Mouse (Mus musculus): ENCODE measurements at regions not wholly inside any gene's neighbourhood (a gene's known extent, or its start where the extent isn't known, plus 50 kb on each side); places are given as distances from the start of the nearest gene placed in this dataset.
A peak's percentile ranks its signal among the peaks of the same experiment; 100 is the strongest.

- no peak overlapping the region for H3K27ac ChIP-seq (ENCODE audit: poor library complexity, severe bottlenecking)
- WGBS, result 89% methylated on average over 6 of the region's 6 CpGs
- no peak for ATAC-seq (ENCODE audit: insufficient number of reproducible peaks, low FRiP score)
Observed at GRCm38 (mm10) chr15:59809361-59809760, 207.1 kb downstream of the 4933412E24Rik start.

GRCm38 (mm10) chr15:59807723-59808122, 208.7 kb downstream of the 4933412E24Rik start:
- no peak overlapping the region for H3K9ac ChIP-seq

More at GRCm38 (mm10) chr15:59809361-59809760, 207.1 kb downstream of the 4933412E24Rik start:
- H3K9ac ChIP-seq, result no peak overlapping the region
- H3K4me2 ChIP-seq, result no peak overlapping the region
- no peak overlapping the region for H3K4me3 ChIP-seq
- H3K4me1 ChIP-seq (replicated peaks), result peaks cover 6% of the 10 kb centered on the region
- peaks cover 6% of the 10 kb centered on the region for H3K9me3 ChIP-seq (replicated peaks)
- no peaks in the 10 kb centered on the region for H3K36me3 ChIP-seq
- H3K27me3 ChIP-seq (replicated peaks), result no peaks in the 10 kb centered on the region

GRCm38 (mm10) chr15:59805771-59806170, 210.6 kb downstream of the 4933412E24Rik start:
- no peak for ATAC-seq (ENCODE audit: insufficient number of reproducible peaks, low FRiP score)
- no peak overlapping the region for H3K4me3 ChIP-seq
- no peak overlapping the region for H3K9ac ChIP-seq
- H3K27me3 ChIP-seq (replicated peaks), result no peaks in the 10 kb centered on the region
- 85% methylated on average over 2 of the region's 2 CpGs for WGBS
- H3K36me3 ChIP-seq, result no peaks in the 10 kb centered on the region
- no peak overlapping the region for H3K4me2 ChIP-seq
- no peaks in the 10 kb centered on the region for H3K4me1 ChIP-seq (replicated peaks)
- peaks cover 6% of the 10 kb centered on the region for H3K9me3 ChIP-seq (replicated peaks)
- H3K27ac ChIP-seq (ENCODE audit: poor library complexity, severe bottlenecking), result no peak overlapping the region

More at GRCm38 (mm10) chr15:59807723-59808122, 208.7 kb downstream of the 4933412E24Rik start:
- no peak for ATAC-seq (ENCODE audit: insufficient number of reproducible peaks, low FRiP score)
- peaks cover 6% of the 10 kb centered on the region for H3K4me1 ChIP-seq (replicated peaks)
- no peaks in the 10 kb centered on the region for H3K36me3 ChIP-seq
- H3K27ac ChIP-seq (ENCODE audit: poor library complexity, severe bottlenecking), result no peak overlapping the region
- H3K9me3 ChIP-seq (replicated peaks), result peaks cover 6% of the 10 kb centered on the region
- H3K4me3 ChIP-seq, result no peak overlapping the region
- 83% methylated on average over 6 of the region's 6 CpGs for WGBS
- H3K27me3 ChIP-seq (replicated peaks), result no peaks in the 10 kb centered on the region
- no peak overlapping the region for H3K4me2 ChIP-seq

- WGBS, result 82% methylated on average over 2 of the region's 2 CpGs
- H3K4me3 ChIP-seq, result no peak overlapping the region
- H3K27me3 ChIP-seq (replicated peaks), result no peaks in the 10 kb centered on the region
- no peak for ATAC-seq (ENCODE audit: insufficient number of reproducible peaks, low FRiP score)
- no peaks in the 10 kb centered on the region for H3K36me3 ChIP-seq
- peaks cover 5% of the 10 kb centered on the region for H3K9me3 ChIP-seq (replicated peaks)
- H3K9ac ChIP-seq, result no peak overlapping the region
- H3K4me1 ChIP-seq (replicated peaks), result no peaks in the 10 kb centered on the region
- H3K4me2 ChIP-seq, result no peak overlapping the region
- no peak overlapping the region for H3K27ac ChIP-seq (ENCODE audit: poor library complexity, severe bottlenecking)
Observed at GRCm38 (mm10) chr15:59804821-59805220, 211.6 kb downstream of the 4933412E24Rik start.

GRCm38 (mm10) chr15:59804394-59804793, 212.0 kb downstream of the 4933412E24Rik start:
- H3K27ac ChIP-seq (ENCODE audit: poor library complexity, severe bottlenecking), result no peak overlapping the region
- H3K9me3 ChIP-seq (replicated peaks), result peaks cover under 1% of the 10 kb centered on the region
- H3K4me1 ChIP-seq (replicated peaks), result no peaks in the 10 kb centered on the region
- H3K9ac ChIP-seq, result no peak overlapping the region
- H3K36me3 ChIP-seq, result no peaks in the 10 kb centered on the region
- WGBS, result 76% methylated on average over 7 of the region's 7 CpGs
- no peak overlapping the region for H3K4me3 ChIP-seq
- ATAC-seq (ENCODE audit: insufficient number of reproducible peaks, low FRiP score), result no peak
- H3K27me3 ChIP-seq (replicated peaks), result no peaks in the 10 kb centered on the region
- H3K4me2 ChIP-seq, result no peak overlapping the region

GRCm38 (mm10) chr15:59802276-59802675, 214.1 kb downstream of the 4933412E24Rik start:
- Histone ChIP-seq H3K27me3 (replicated peaks) (no peaks in the 10 kb centered on the region), H3K9ac (no peak overlapping the region), H3K4me3 (no peak overlapping the region), H3K4me1 (replicated peaks) (peaks cover 3% of the 10 kb centered on the region), H3K4me2 (no peak overlapping the region), H3K9me3 (replicated peaks) (no peaks in the 10 kb centered on the region), H3K27ac (ENCODE audit: poor library complexity, severe bottlenecking) (no peak overlapping the region), H3K36me3 (no peaks in the 10 kb centered on the region)
- ATAC-seq (ENCODE audit: insufficient number of reproducible peaks, low FRiP score), result no peak
- WGBS, result 78% methylated on average over 7 of the region's 7 CpGs

- WGBS, result 79% methylated on average over 3 of the region's 3 CpGs
- H3K4me1 ChIP-seq (replicated peaks), result peaks cover 26% of the 10 kb centered on the region
- ATAC-seq (ENCODE audit: insufficient number of reproducible peaks, low FRiP score), result no peak
- no peak overlapping the region for H3K4me2 ChIP-seq
- H3K36me3 ChIP-seq, result no peaks in the 10 kb centered on the region
- H3K27ac ChIP-seq (ENCODE audit: poor library complexity, severe bottlenecking), result no peak overlapping the region
- H3K9ac ChIP-seq, result no peak overlapping the region
- no peaks in the 10 kb centered on the region for H3K9me3 ChIP-seq (replicated peaks)
- H3K4me3 ChIP-seq, result no peak overlapping the region
- no peaks in the 10 kb centered on the region for H3K27me3 ChIP-seq (replicated peaks)
Observed at GRCm38 (mm10) chr15:59799124-59799815, 217.1 kb downstream of the 4933412E24Rik start.

- Histone ChIP-seq H3K4me1 (replicated peaks) (peaks cover 26% of the 10 kb centered on the region), H3K36me3 (no peaks in the 10 kb centered on the region), H3K4me2 (no peak overlapping the region), H3K9ac (no peak overlapping the region), H3K27me3 (replicated peaks) (no peaks in the 10 kb centered on the region), H3K9me3 (replicated peaks) (no peaks in the 10 kb centered on the region), H3K4me3 (no peak overlapping the region), H3K27ac (ENCODE audit: poor library complexity, severe bottlenecking) (no peak overlapping the region)
- no peak for ATAC-seq (ENCODE audit: insufficient number of reproducible peaks, low FRiP score)
Observed at GRCm38 (mm10) chr15:59798486-59798885, 217.9 kb downstream of the 4933412E24Rik start.

- Histone ChIP-seq H3K27me3 (replicated peaks) (no peaks in the 10 kb centered on the region), H3K27ac (ENCODE audit: poor library complexity, severe bottlenecking) (peak overlapping the region; percentile 72), H3K4me3 (no peak overlapping the region), H3K9ac (no peak overlapping the region), H3K4me2 (peak overlapping the region; percentile 37), H3K9me3 (replicated peaks) (no peaks in the 10 kb centered on the region), H3K36me3 (no peaks in the 10 kb centered on the region), H3K4me1 (replicated peaks) (peaks cover 26% of the 10 kb centered on the region)
- ATAC-seq (ENCODE audit: insufficient number of reproducible peaks, low FRiP score), result peak; percentile 81
- 34% methylated on average over 5 of the region's 5 CpGs for WGBS
Observed at GRCm38 (mm10) chr15:59795717-59796116, 220.7 kb downstream of the 4933412E24Rik start.

GRCm38 (mm10) chr15:59794871-59795270, 221.5 kb downstream of the 4933412E24Rik start:
- no peak for ATAC-seq (ENCODE audit: insufficient number of reproducible peaks, low FRiP score)
- Histone ChIP-seq H3K4me3 (no peak overlapping the region), H3K27ac (ENCODE audit: poor library complexity, severe bottlenecking) (no peak overlapping the region), H3K4me1 (replicated peaks) (peaks cover 26% of the 10 kb centered on the region), H3K9me3 (replicated peaks) (no peaks in the 10 kb centered on the region), H3K9ac (no peak overlapping the region), H3K27me3 (replicated peaks) (no peaks in the 10 kb centered on the region), H3K36me3 (no peaks in the 10 kb centered on the region), H3K4me2 (no peak overlapping the region)
- WGBS, result 85% methylated on average over 6 of the region's 6 CpGs

- Histone ChIP-seq H3K9me3 (replicated peaks) (0 out of 2 replicates have a peak, but pooled peaks cover 7% of the 10 kb centered on the region), H3K27ac (ENCODE audit: poor library complexity, severe bottlenecking) (no peak overlapping the region), H3K27me3 (replicated peaks) (no peaks in the 10 kb centered on the region), H3K36me3 (no peaks in the 10 kb centered on the region), H3K9ac (no peak overlapping the region), H3K4me3 (no peak overlapping the region), H3K4me1 (replicated peaks) (peaks cover 20% of the 10 kb centered on the region), H3K4me2 (no peak overlapping the region)
- WGBS, result 82% methylated on average over 4 of the region's 4 CpGs
- ATAC-seq (ENCODE audit: insufficient number of reproducible peaks, low FRiP score), result no peak
Observed at GRCm38 (mm10) chr15:59786706-59787425, 229.5 kb downstream of the 4933412E24Rik start.

Data from heart, embryonic 12.5 days (tissue).